Mouse (Mus musculus): ENCODE results near the gene Slc45a3. TPM values are rescaled to one million over a fixed set of nuclear protein-coding genes. Genes with fewer than 3 reads are reported as not detected.

Slc45a3 gene
- total and polyA plus RNA-seq, 3 experiments, result 15.6 to 40.7 TPM; not detected in 1

GRCm38 (mm10) chr1:132011785-132012184 is 49.0 kb downstream of the Slc45a3 start:
- TF ChIP-seq ZMIZ1 (IDR thresholded peaks at IDR 0.05; ENCODE audit: low read depth, low read length) (no peak), RCOR1 (IDR thresholded peaks at IDR 0.05; ENCODE audit: low read depth, low read length) (no peak), HCFC1 (IDR thresholded peaks at IDR 0.05; ENCODE audit: low read depth, low read length) (no peak), MYC (IDR thresholded peaks at IDR 0.05; ENCODE audit: low read depth, low read length) (no peak), NELFE (IDR thresholded peaks at IDR 0.05; ENCODE audit: low read depth, low read length) (no peak), BHLHE40 (IDR thresholded peaks at IDR 0.05; ENCODE audit: borderline replicate concordance, low read depth, low read length) (no peak), EP300 (IDR thresholded peaks at IDR 0.05; ENCODE audit: low read depth in 1 of 2, low read length in 2 of 2) (no peak), ZKSCAN1 (IDR thresholded peaks at IDR 0.05; ENCODE audit: low read depth, low read length) (no peak)
- Histone ChIP-seq H3K27ac (ENCODE audit: control insufficient read depth, low read depth, low read length) (no peak overlapping the region), H3K79me2 (ENCODE audit: control insufficient read depth, insufficient read depth, low read length, poor library complexity) (peaks cover 59% of the 10 kb centered on the region), H3K27me3 (ENCODE audit: control insufficient read depth in 1 of 2, insufficient read depth in 2 of 2, low read length in 2 of 2) (no peaks in the 10 kb centered on the region), H3K9ac (ENCODE audit: control insufficient read depth, low read depth, low read length, poor library complexity, severe bottlenecking) (no peak overlapping the region), H3K9me3 (replicated peaks; ENCODE audit: insufficient read depth, low read length) (no peaks in the 10 kb centered on the region), H3K36me3 (ENCODE audit: control insufficient read depth in 1 of 2, insufficient read depth in 2 of 2, low read length in 2 of 2) (peaks cover 14 to 15% of the 10 kb centered on the region in 2 experiments), H3K4me1 (ENCODE audit: control insufficient read depth in 1 of 2, insufficient read depth in 2 of 2, low read length in 2 of 2) (peaks cover 5 to 13% of the 10 kb centered on the region in 2 experiments), H3K4me3 (ENCODE audit: control insufficient read depth in 1 of 2, insufficient read depth in 1 of 2, low read depth in 2 of 2, low read length in 2 of 2) (no peak overlapping the region)
- no peak for DNase-seq (ENCODE audit: low read depth, low spot score)

- peaks cover 55% of the 10 kb centered on the region for H3K79me2 ChIP-seq (ENCODE audit: control insufficient read depth, insufficient read depth, low read length, poor library complexity)
- no peak overlapping the region for H3K9ac ChIP-seq (ENCODE audit: control insufficient read depth, low read depth, low read length, poor library complexity, severe bottlenecking)
- no peak overlapping the region for H3K27ac ChIP-seq (ENCODE audit: control insufficient read depth, low read depth, low read length)
- H3K4me1 ChIP-seq (ENCODE audit: control insufficient read depth in 1 of 2, insufficient read depth in 2 of 2, low read length in 2 of 2), result peaks cover 3 to 12% of the 10 kb centered on the region in 2 experiments
- DNase-seq (ENCODE audit: low read depth, low spot score), result no peak
- no peak overlapping the region for H3K4me3 ChIP-seq (ENCODE audit: control insufficient read depth in 1 of 2, insufficient read depth in 1 of 2, low read depth in 2 of 2, low read length in 2 of 2)
- H3K9me3 ChIP-seq (replicated peaks; ENCODE audit: insufficient read depth, low read length), result no peaks in the 10 kb centered on the region
- peaks cover 14 to 15% of the 10 kb centered on the region in 2 experiments for H3K36me3 ChIP-seq (ENCODE audit: control insufficient read depth in 1 of 2, insufficient read depth in 2 of 2, low read length in 2 of 2)
- TF ChIP-seq GABPA (IDR thresholded peaks at IDR 0.05; ENCODE audit: low read depth, low read length) (no peak), ELF1 (IDR thresholded peaks at IDR 0.05; ENCODE audit: low read depth, low read length) (no peak), USF2 (IDR thresholded peaks at IDR 0.05; ENCODE audit: borderline replicate concordance in 1 of 2, insufficient read depth in 1 of 2, low read depth in 1 of 2, low read length in 2 of 2) (no peak), CHD2 (IDR thresholded peaks at IDR 0.05; ENCODE audit: low read length) (no peak), JUND (IDR thresholded peaks at IDR 0.05; ENCODE audit: low read depth, low read length) (no peak), RAD21 (IDR thresholded peaks at IDR 0.05; ENCODE audit: low read depth, low read length) (no peak), ZKSCAN1 (IDR thresholded peaks at IDR 0.05; ENCODE audit: low read depth, low read length) (no peak), POLR2A (IDR thresholded peaks at IDR 0.05; ENCODE audit: control insufficient read depth in 1 of 2, insufficient read depth in 1 of 2, low read depth in 1 of 2, low read length in 2 of 2, poor library complexity in 1 of 2) (no peak), MAX (IDR thresholded peaks at IDR 0.05; ENCODE audit: low read length) (no peak), ZMIZ1 (IDR thresholded peaks at IDR 0.05; ENCODE audit: low read depth, low read length) (no peak), USF1 (IDR thresholded peaks at IDR 0.05; ENCODE audit: low read depth, low read length) (no peak)
- H3K27me3 ChIP-seq (ENCODE audit: control insufficient read depth in 1 of 2, insufficient read depth in 2 of 2, low read length in 2 of 2), result no peaks in the 10 kb centered on the region
These were observed 50.1 kb downstream of the Slc45a3 start for GRCm38 (mm10) chr1:132012861-132013260.
